Mouse (Mus musculus) erythroblast, adult 5-6 weeks (primary cell): ENCODE results near the gene Phf3. TPM values are rescaled to one million over a fixed set of nuclear protein-coding genes. Genes with fewer than 3 reads are reported as not detected.
"Not testable (repeated sequence)": the region's sequence is repeated elsewhere in the genome, so short reads cannot be mapped to it uniquely, and the experiment has no call there.

Source experiments
- ATAC-seq: replicated peaks from 2 replicates; pipeline ENCODE4 v1.8.0; 2016; ENCODE audit warnings: moderate number of reproducible peaks, mild to moderate bottlenecking, moderate TSS enrichment, inconsistent platforms; ENCODE audit not compliant: poor library complexity, low FRiP score, severe bottlenecking
- total RNA-seq, 2 experiments: library from RNA; stranded (forward) in 1 of 2; stranded (reverse) in 1 of 2; fragments of 150-400 nt in 1 of 2; fragments of 200-764, 138-1000 nt in 1 of 2; gene quantifications; 2 replicates each; pipeline versions ENCODE4 v1.2.3 to v1.2.4; 2015 to 2017; ENCODE audit warnings: low replicate concordance in 2 of 2

Phf3 gene
- total RNA-seq, 2 experiments from 2014 or later: 87.2 to 171 TPM

GRCm38 (mm10) chr1:30778374-30779005, 95.2 kb downstream of the Phf3 start:
- ATAC-seq: no peak

GRCm38 (mm10) chr1:30776196-30776595, 97.5 kb downstream of the Phf3 start:
- ATAC-seq: no peak

- ATAC-seq: no peak
These were observed 100.1 kb downstream of the Phf3 start for GRCm38 (mm10) chr1:30773662-30774061.

GRCm38 (mm10) chr1:30772851-30773250, 100.9 kb downstream of the Phf3 start:
- ATAC-seq: no peak

- no peak for ATAC-seq
These were observed 101.9 kb downstream of the Phf3 start for GRCm38 (mm10) chr1:30771772-30772171.

GRCm38 (mm10) chr1:30770599-30770998, 103.1 kb downstream of the Phf3 start:
- ATAC-seq: not testable (repeated sequence)

GRCm38 (mm10) chr1:30756794-30757193, 116.9 kb downstream of the Phf3 start:
- no peak for ATAC-seq

- ATAC-seq: no peak
These were observed 118.1 kb downstream of the Phf3 start for GRCm38 (mm10) chr1:30755453-30756224.

Other genes with a start within 250 kb of the Phf3 start
- gene AC153137.1, start 104.0 kb upstream of the Phf3 start, total RNA-seq (2015; ENCODE audit: low replicate concordance): not detected in 2 replicates
- not detected in 2 replicates for gene AC153137.1, start 104.0 kb upstream of the Phf3 start, total RNA-seq (2017; ENCODE audit: low replicate concordance)